In genomic region chr15:3584361-3584760, GRCm38 (mm10) we compare ENCODE assay signal across 20 mouse cellular contexts. TPM values are rescaled to one million over a fixed set of nuclear protein-coding genes. Genes with fewer than 3 reads are reported as not detected.
A peak's percentile ranks its signal among the peaks of the same experiment; 100 is the strongest.
DNase-seq lines count a peak whose midpoint lies in the region; ATAC-seq and TF ChIP-seq lines count a peak whose summit lies in the region.
"Had no signal": no experiment of that assay in that cellular context is flagged by ENCODE, and none has a peak within 500 bp of the region (broad histone marks: within the 10 kb centered on the region; RNA-seq: fewer than 3 reads in every experiment).

No protein-coding gene starts in this region.

- TF ChIP-seq CTCF in liver, postnatal 0 days (IDR thresholded peaks at IDR 0.05; ENCODE audit: low read depth): no peak

- H3K27me3 ChIP-seq in heart, embryonic 13.5 days (replicated peaks): no peaks in the 10 kb centered on the region
- H3K27me3 ChIP-seq in intestine, embryonic 16.5 days (replicated peaks; ENCODE audit: control insufficient read depth, insufficient read depth, low read length): no peaks in the 10 kb centered on the region
- no peaks in the 10 kb centered on the region for H3K27me3 ChIP-seq in liver, postnatal 0 days (ENCODE audit: insufficient read depth, low read length)
- H3K27me3 ChIP-seq in embryonic facial prominence, embryonic 10.5 days (replicated peaks; ENCODE audit: low read depth, poor library complexity, severe bottlenecking): no peaks in the 10 kb centered on the region
- H3K27me3 ChIP-seq: CH12.LX; forebrain, embryonic 15.5 days; hindbrain, embryonic 13.5 days; neural tube, embryonic 13.5 days had no signal

- no peak for ATAC-seq in heart, embryonic 13.5 days (ENCODE audit: extremely low read depth, insufficient number of reproducible peaks, low FRiP score, low TSS enrichment)
- ATAC-seq in intestine, embryonic 16.5 days: peak; percentile 51
- no peak; the same call in 1 of the 2 replicates for ATAC-seq in liver, postnatal 0 days
- ATAC-seq in monocyte, adult 5-6 weeks (replicated peaks; ENCODE audit: insufficient number of reproducible peaks, low FRiP score, low TSS enrichment, poor library complexity, severe bottlenecking): no peak
- ATAC-seq in cerebellum, adult (ENCODE audit: insufficient number of reproducible peaks, low FRiP score, low TSS enrichment): no peak
- ATAC-seq: forebrain, embryonic 15.5 days had no signal

- H3K4me2 ChIP-seq in heart, embryonic 13.5 days: no peak overlapping the region
- H3K4me2 ChIP-seq in intestine, embryonic 16.5 days (ENCODE audit: low read depth, low read length): peak overlapping the region; percentile 22; the same call in 1 of the 2 replicates
- H3K4me2 ChIP-seq in liver, postnatal 0 days (ENCODE audit: low read depth, low read length): 0 out of 2 replicates have a peak overlapping the region, but pooled peaks have one; percentile 26
- H3K4me2 ChIP-seq: forebrain, embryonic 15.5 days; hindbrain, embryonic 13.5 days; midbrain, embryonic 11.5 days; neural tube, embryonic 13.5 days had no signal

- no peaks in the 10 kb centered on the region for H3K9me3 ChIP-seq in heart, embryonic 13.5 days
- H3K9me3 ChIP-seq in intestine, embryonic 16.5 days (ENCODE audit: control insufficient read depth, low read length): no peaks in the 10 kb centered on the region
- H3K9me3 ChIP-seq in liver, postnatal 0 days (ENCODE audit: low read length): no peaks in the 10 kb centered on the region
- no peaks in the 10 kb centered on the region for H3K9me3 ChIP-seq in embryonic facial prominence, embryonic 10.5 days
- H3K9me3 ChIP-seq: forebrain, embryonic 15.5 days; hindbrain, embryonic 13.5 days; neural tube, embryonic 13.5 days had no signal

- H3K9ac ChIP-seq in heart, embryonic 13.5 days: 0 out of 2 replicates have a peak overlapping the region, but pooled peaks have one; percentile 3
- H3K9ac ChIP-seq in intestine, embryonic 16.5 days (ENCODE audit: low read depth, low read length): no peak overlapping the region
- H3K9ac ChIP-seq in liver, postnatal 0 days (replicated peaks): no peak overlapping the region
- H3K9ac ChIP-seq: forebrain, embryonic 15.5 days; hindbrain, embryonic 13.5 days; neural tube, embryonic 13.5 days had no signal

- WGBS in heart, embryonic 13.5 days: 24% methylated on average over 4 of the region's 4 CpGs
- 25% methylated on average over 4 of the region's 4 CpGs for WGBS in intestine, embryonic 16.5 days
- 37% methylated on average over 4 of the region's 4 CpGs for WGBS in liver, postnatal 0 days (ENCODE audit: insufficient replicate concordance)
- WGBS in embryonic facial prominence, embryonic 10.5 days: 55% methylated on average over 4 of the region's 4 CpGs

- DNase-seq in heart, postnatal 4 days: no peak
- peak; percentile 14 to 30 for DNase-seq in kidney, postnatal 4 days
- peak; percentile 24 for DNase-seq in liver, postnatal 0 days
- no peak for DNase-seq in embryonic facial prominence, embryonic 10.5 days (ENCODE audit: low spot score)
- DNase-seq: adrenal gland, adult 2 months; cerebellum, adult 11-12 months; cerebellum, postnatal 25 days; lung, adult 18-20 months; lung, postnatal 36 days; thymus, postnatal 36 days had no signal

- peaks cover 40% of the 10 kb centered on the region for H3K4me1 ChIP-seq in heart, embryonic 13.5 days
- peaks cover 27% of the 10 kb centered on the region for H3K4me1 ChIP-seq in intestine, embryonic 16.5 days (ENCODE audit: control insufficient read depth, insufficient read depth, low read length)
- peaks cover 10% of the 10 kb centered on the region for H3K4me1 ChIP-seq in liver, postnatal 0 days (ENCODE audit: insufficient read depth)
- peaks cover 10% of the 10 kb centered on the region; the same call in 1 of the 2 replicates for H3K4me1 ChIP-seq in embryonic facial prominence, embryonic 10.5 days

- H3K4me3 ChIP-seq in heart, embryonic 13.5 days: no peak overlapping the region
- no peak overlapping the region for H3K4me3 ChIP-seq in intestine, embryonic 16.5 days (ENCODE audit: low read length)
- no peak overlapping the region for H3K4me3 ChIP-seq in liver, postnatal 0 days (ENCODE audit: low read depth, low read length)
- no peak overlapping the region for H3K4me3 ChIP-seq in embryonic facial prominence, embryonic 10.5 days
- H3K4me3 ChIP-seq: forebrain, embryonic 15.5 days; hindbrain, embryonic 13.5 days; neural tube, embryonic 13.5 days had no signal

- H3K36me3 ChIP-seq in heart, embryonic 13.5 days: no peaks in the 10 kb centered on the region
- H3K36me3 ChIP-seq in intestine, embryonic 16.5 days (ENCODE audit: control insufficient read depth, insufficient read depth, low read length): no peaks in the 10 kb centered on the region
- no peaks in the 10 kb centered on the region for H3K36me3 ChIP-seq in liver, postnatal 0 days (replicated peaks; ENCODE audit: insufficient read depth, low read length)
- no peaks in the 10 kb centered on the region for H3K36me3 ChIP-seq in embryonic facial prominence, embryonic 10.5 days (replicated peaks)
- H3K36me3 ChIP-seq: forebrain, embryonic 15.5 days; hindbrain, embryonic 13.5 days; neural tube, embryonic 13.5 days had no signal

- TF ChIP-seq EP300 in liver, postnatal 0 days (IDR thresholded peaks at IDR 0.05; ENCODE audit: low read depth): no peak

- no peak overlapping the region; the same call in 1 of the 2 replicates for H3K27ac ChIP-seq in heart, embryonic 13.5 days (replicated peaks)
- peak overlapping the region; percentile 84 for H3K27ac ChIP-seq in intestine, embryonic 16.5 days (ENCODE audit: low read length)
- H3K27ac ChIP-seq in liver, postnatal 0 days (ENCODE audit: low read depth): no peak overlapping the region; the same call in 1 of the 2 replicates
- H3K27ac ChIP-seq in embryonic facial prominence, embryonic 10.5 days (replicated peaks): no peak overlapping the region
- H3K27ac ChIP-seq: forebrain, embryonic 15.5 days; hindbrain, embryonic 13.5 days; kidney, postnatal 0 days; neural tube, embryonic 13.5 days had no signal

RNA-seq across cellular contexts. Expression of gene Ghr, which starts 1.1 kb away (rescaled TPM):
- 52.3 and 55.4 TPM in 2 replicates for polyA plus RNA-seq in heart, embryonic 13.5 days (2015; fragmentation: Nextera tagmentation; extraction: Ambion mirVana)
- total RNA-seq in heart, postnatal 4 days (2021): 100 to 1,000 TPM; 109 to 111 TPM
- polyA plus RNA-seq in intestine, embryonic 16.5 days (2015; fragmentation: Nextera tagmentation; extraction: Ambion mirVana): 96.5 and 109 TPM in 2 replicates
- polyA plus RNA-seq in liver, postnatal 0 days (2015; fragmentation: Nextera tagmentation; extraction: Ambion mirVana): 59.7 and 65.6 TPM in 2 replicates
- not detected in 3 replicates for total RNA-seq in monocyte, adult 5-6 weeks (2017)
- 11.3 and 12.7 TPM in 2 replicates for polyA plus RNA-seq in embryonic facial prominence, embryonic 10.5 days (2016; fragmentation: Nextera tagmentation; extraction: Ambion mirVana)

Comparison
In these comparisons a context has a peak if more than half of its experiments do, and no peak if none do; other contexts are left out.
1. DNase-seq: peak in kidney, postnatal 4 days (2 of 2) and liver, postnatal 0 days (single experiment); none in heart, postnatal 4 days (single experiment) and embryonic facial prominence, embryonic 10.5 days (single experiment).